Mouse (Mus musculus): Measurements from ENCODE around the gene Prh1.
"Not testable (repeated sequence)": the region's sequence is repeated elsewhere in the genome, so short reads cannot be mapped to it uniquely, and the experiment has no call there.

The Prh1 gene

GRCm38 (mm10) chr6:132569509-132569908 is at the start of gene Prh1:
Gene Prh1, plus strand, starts transcription at chr6:132569809.
- not testable (repeated sequence) for DNase-seq (ENCODE audit: low spot score in 2 of 2)

- DNase-seq (ENCODE audit: low spot score in 2 of 2): not testable (repeated sequence)
Measured at GRCm38 (mm10) chr6:132595613-132596012, 26.0 kb downstream of the Prh1 start, which contains the start of gene Prp2. Gene Prp2, plus strand, starts transcription at chr6:132595913.
